Mouse (Mus musculus) granulocyte monocyte progenitor cell, adult 5-6 weeks (primary cell): Measurements from ENCODE around the gene Rab40b. TPM values are rescaled to one million over a fixed set of nuclear protein-coding genes. Genes with fewer than 3 reads are reported as not detected.

ENCODE experiments used
- ATAC-seq: replicated peaks from 2 replicates; pipeline ENCODE4 v1.8.0; 2016; ENCODE audit warnings: mild to moderate bottlenecking, moderate TSS enrichment, inconsistent platforms; ENCODE audit not compliant: poor library complexity, severe bottlenecking
- total RNA-seq, 2 experiments: library from RNA; stranded (forward) in 1 of 2; stranded (reverse) in 1 of 2; fragments of 200-712, 200-1000 nt in 1 of 2; fragments of >200 nt in 1 of 2; fragmentation: Nextera tagmentation in 1 of 2; gene quantifications; 2 replicates each; pipeline ENCODE4 v1.2.3; 2014 to 2017

Rab40b gene
- total RNA-seq (2014; fragmentation: Nextera tagmentation) (0.71 TPM in 1 of 2 replicates, not detected in the other), total RNA-seq (2017) (not detected in 2 replicates)

GRCm38 (mm10) chr11:121387750-121388553, at the start of gene Rab40b:
TSS of gene Rab40b (minus strand) at chr11:121388251.
- peak; percentile 93 for ATAC-seq

- ATAC-seq = no peak
These were observed 49.2 kb upstream of the Rab40b start for GRCm38 (mm10) chr11:121437236-121437635.

- peak; percentile 99 for ATAC-seq
These were observed 46.4 kb upstream of the Rab40b start, which contains the start of gene Fn3k for GRCm38 (mm10) chr11:121434156-121435155. TSS of gene Fn3k (plus strand) at chr11:121434913.

- no peak for ATAC-seq
These were observed 45.3 kb upstream of the Rab40b start for GRCm38 (mm10) chr11:121433397-121433796.

GRCm38 (mm10) chr11:121421553-121422173, 33.6 kb upstream of the Rab40b start:
- peak; percentile 51 for ATAC-seq

GRCm38 (mm10) chr11:121420830-121421552, 32.9 kb upstream of the Rab40b start, which contains the start of gene Fn3krp:
TSS of gene Fn3krp (plus strand) at chr11:121421401.
- ATAC-seq = peak; percentile 98

GRCm38 (mm10) chr11:121420379-121420778, 32.3 kb upstream of the Rab40b start:
- no peak for ATAC-seq

- no peak for ATAC-seq
These were observed 30.9 kb upstream of the Rab40b start for GRCm38 (mm10) chr11:121418932-121419331.

- no peak for ATAC-seq
These were observed 29.9 kb upstream of the Rab40b start for GRCm38 (mm10) chr11:121417971-121418370.

GRCm38 (mm10) chr11:121415351-121415750, 27.3 kb upstream of the Rab40b start:
- no peak for ATAC-seq

- no peak for ATAC-seq
These were observed 26.7 kb upstream of the Rab40b start for GRCm38 (mm10) chr11:121414762-121415161.

- no peak for ATAC-seq
These were observed 19.5 kb upstream of the Rab40b start for GRCm38 (mm10) chr11:121407366-121408155.

- ATAC-seq = no peak
These were observed 4.4 kb upstream of the Rab40b start for GRCm38 (mm10) chr11:121392405-121392804.

- ATAC-seq = no peak
These were observed 2.7 kb upstream of the Rab40b start for GRCm38 (mm10) chr11:121390793-121391192.

- ATAC-seq = 0 out of 2 replicates have a peak, but pooled peaks have one; percentile 10
These were observed 499 bp upstream of the Rab40b start for GRCm38 (mm10) chr11:121388554-121388945.

GRCm38 (mm10) chr11:121380294-121380693, 7.8 kb downstream of the Rab40b start:
- ATAC-seq = no peak

- ATAC-seq = no peak
These were observed 9.4 kb downstream of the Rab40b start for GRCm38 (mm10) chr11:121378644-121379043.

GRCm38 (mm10) chr11:121373305-121373704, 14.7 kb downstream of the Rab40b start:
- no peak for ATAC-seq
